Mouse (Mus musculus) liver, embryonic 12.5 days (tissue): ENCODE data around the gene Spock2. TPM values are rescaled to one million over a fixed set of nuclear protein-coding genes. Genes with fewer than 3 reads are reported as not detected.
"Not testable (repeated sequence)": the region's sequence is repeated elsewhere in the genome, so short reads cannot be mapped to it uniquely, and the experiment has no call there.

Experiments used
- ATAC-seq: fragments of 200-750 bp; cut with Nextera tagmentation; 2 replicates; pipeline ENCODE4 v1.8.0; 2017; ENCODE audit warnings: moderate number of reproducible peaks, mild to moderate bottlenecking, moderate library complexity
- H3K27ac ChIP-seq: fragments of 300-500 bp; sonication (generic); 2 replicates; pipeline ENCODE4 v1.5.1; 2016; ENCODE audit warnings: mild to moderate bottlenecking
- H3K27me3 ChIP-seq: fragments of 300-500 bp; sonication (generic); replicated peaks from 2 replicates; pipeline ENCODE4 v1.6.1; 2016; ENCODE audit warnings: mild to moderate bottlenecking, moderate library complexity
- H3K36me3 ChIP-seq: fragments of 300-500 bp; sonication (generic); 2 replicates; pipeline ENCODE4 v1.6.1; 2016; ENCODE audit warnings: mild to moderate bottlenecking, moderate library complexity
- H3K4me1 ChIP-seq: fragments of 300-500 bp; sonication (generic); 2 replicates; pipeline ENCODE4 v1.6.1; 2016
- H3K4me2 ChIP-seq: fragments of 300-500 bp; sonication (generic); 2 replicates; pipeline ENCODE4 v1.6.1; 2016; ENCODE audit warnings: mild to moderate bottlenecking, moderate library complexity
- H3K4me3 ChIP-seq: fragments of 300-500 bp; sonication (generic); 2 replicates; pipeline ENCODE4 v1.5.1; 2016; ENCODE audit warnings: mild to moderate bottlenecking, moderate library complexity
- H3K9ac ChIP-seq: fragments of 300-500 bp; sonication (generic); 2 replicates; pipeline ENCODE4 v1.6.1; 2016; ENCODE audit warnings: mild to moderate bottlenecking, moderate library complexity
- H3K9me3 ChIP-seq: fragments of 300-500 bp; sonication (generic); replicated peaks from 2 replicates; pipeline ENCODE4 v1.6.1; 2016; ENCODE audit warnings: mild to moderate bottlenecking, moderate library complexity
- WGBS: fragments of 180-500 bp; shearing (Covaris S2); methylation state at CpG from one replicate; pipeline ENCODE4 v1.1.7; 2016; ENCODE audit not compliant: insufficient replicate concordance; 5-methylcytosine and 5-hydroxymethylcytosine counted together
- polyA plus RNA-seq: library from polyadenylated mRNA; unstranded; fragments of >200 nt; fragmentation: Nextera tagmentation; extraction: Ambion mirVana; gene quantifications from 2 replicates; pipeline ENCODE4 v1.2.1, GENCODE M21; 2016

Spock2 gene
- polyA plus RNA-seq, 1 experiment from 2014 or later: 0.10 TPM

GRCm38 (mm10) chr10:60130504-60130903 is 24.5 kb downstream of the Spock2 start:
- no peaks in the 10 kb centered on the region for H3K9me3 ChIP-seq
- WGBS: 69% methylated on average over 4 of the region's 4 CpGs
- H3K27ac ChIP-seq: no peak overlapping the region
- H3K36me3 ChIP-seq: no peaks in the 10 kb centered on the region
- H3K27me3 ChIP-seq: peaks cover 32% of the 10 kb centered on the region
- no peak overlapping the region for H3K4me3 ChIP-seq
- H3K4me1 ChIP-seq: peaks cover 6% of the 10 kb centered on the region; the same call in 1 of the 2 replicates
- no peak overlapping the region for H3K9ac ChIP-seq
- no peak for ATAC-seq
- H3K4me2 ChIP-seq: no peak overlapping the region

- no peak overlapping the region for H3K27ac ChIP-seq
- ATAC-seq: no peak
- 36% methylated on average over 6 of the region's 6 CpGs for WGBS
Observed at GRCm38 (mm10) chr10:60133501-60133900, 27.5 kb downstream of the Spock2 start.

GRCm38 (mm10) chr10:60134201-60134600 is 28.2 kb downstream of the Spock2 start:
- Histone ChIP-seq H3K27me3 (peaks cover 24% of the 10 kb centered on the region), H3K4me3 (no peak overlapping the region), H3K9ac (no peak overlapping the region), H3K27ac (no peak overlapping the region), H3K9me3 (no peaks in the 10 kb centered on the region), H3K36me3 (no peaks in the 10 kb centered on the region), H3K4me1 (no peaks in the 10 kb centered on the region), H3K4me2 (no peak overlapping the region)
- WGBS: 43% methylated on average over 9 of the region's 9 CpGs
- ATAC-seq: no peak

More at GRCm38 (mm10) chr10:60133501-60133900, 27.5 kb downstream of the Spock2 start:
- no peak overlapping the region for H3K4me3 ChIP-seq
- H3K36me3 ChIP-seq: no peaks in the 10 kb centered on the region
- no peaks in the 10 kb centered on the region for H3K9me3 ChIP-seq
- H3K4me1 ChIP-seq: no peaks in the 10 kb centered on the region
- H3K9ac ChIP-seq: no peak overlapping the region
- no peak overlapping the region for H3K4me2 ChIP-seq
- peaks cover 24% of the 10 kb centered on the region for H3K27me3 ChIP-seq

GRCm38 (mm10) chr10:60136010-60136409 is 30.0 kb downstream of the Spock2 start:
- H3K27me3 ChIP-seq: peaks cover 24% of the 10 kb centered on the region
- H3K36me3 ChIP-seq, H3K9ac ChIP-seq, H3K4me3 ChIP-seq, H3K9me3 ChIP-seq, H3K27ac ChIP-seq, H3K4me2 ChIP-seq, H3K4me1 ChIP-seq, ATAC-seq: not testable (repeated sequence)
- WGBS: 43% methylated on average over 1 of the region's 1 CpGs

GRCm38 (mm10) chr10:60136935-60137334 is 30.9 kb downstream of the Spock2 start:
- Histone ChIP-seq H3K27me3 (peaks cover 24% of the 10 kb centered on the region), H3K9ac (no peak overlapping the region), H3K9me3 (no peaks in the 10 kb centered on the region; the same call in 1 of the 2 replicates), H3K4me2 (no peak overlapping the region), H3K4me3 (no peak overlapping the region), H3K4me1 (no peaks in the 10 kb centered on the region), H3K27ac (no peak overlapping the region), H3K36me3 (no peaks in the 10 kb centered on the region)
- 66% methylated on average over 7 of the region's 7 CpGs for WGBS
- ATAC-seq: no peak

GRCm38 (mm10) chr10:60138680-60139079 is 32.7 kb downstream of the Spock2 start:
- Histone ChIP-seq H3K27me3 (peaks cover 10% of the 10 kb centered on the region), H3K4me1 (no peaks in the 10 kb centered on the region), H3K27ac (no peak overlapping the region), H3K9me3 (no peaks in the 10 kb centered on the region; the same call in 1 of the 2 replicates), H3K4me2 (no peak overlapping the region), H3K4me3 (no peak overlapping the region), H3K36me3 (no peaks in the 10 kb centered on the region), H3K9ac (no peak overlapping the region)
- 73% methylated on average over 5 of the region's 5 CpGs for WGBS
- ATAC-seq: no peak

- no peaks in the 10 kb centered on the region; the same call in 1 of the 2 replicates for H3K9me3 ChIP-seq
- ATAC-seq: no peak
- H3K4me3 ChIP-seq: no peak overlapping the region
- no peaks in the 10 kb centered on the region for H3K27me3 ChIP-seq
- H3K4me1 ChIP-seq: no peaks in the 10 kb centered on the region
- H3K9ac ChIP-seq: no peak overlapping the region
- no peak overlapping the region for H3K4me2 ChIP-seq
- H3K27ac ChIP-seq: no peak overlapping the region
- H3K36me3 ChIP-seq: no peaks in the 10 kb centered on the region
- 71% methylated on average over 4 of the region's 4 CpGs for WGBS
Observed at GRCm38 (mm10) chr10:60140751-60141150, 34.7 kb downstream of the Spock2 start.

GRCm38 (mm10) chr10:60141656-60142160 is 35.7 kb downstream of the Spock2 start:
- Histone ChIP-seq H3K36me3 (no peaks in the 10 kb centered on the region), H3K4me2 (no peak overlapping the region), H3K9me3 (no peaks in the 10 kb centered on the region; the same call in 1 of the 2 replicates), H3K9ac (no peak overlapping the region), H3K4me1 (no peaks in the 10 kb centered on the region), H3K27me3 (no peaks in the 10 kb centered on the region), H3K4me3 (no peak overlapping the region), H3K27ac (no peak overlapping the region)
- 56% methylated on average over 3 of the region's 3 CpGs for WGBS
- ATAC-seq: no peak

- ATAC-seq, H3K4me1 ChIP-seq, H3K9me3 ChIP-seq, H3K9ac ChIP-seq, H3K27ac ChIP-seq, H3K4me2 ChIP-seq, H3K4me3 ChIP-seq, H3K36me3 ChIP-seq, H3K27me3 ChIP-seq: not testable (repeated sequence)
- 53% methylated on average over 10 of the region's 10 CpGs for WGBS
Observed at GRCm38 (mm10) chr10:60147510-60148047, 41.6 kb downstream of the Spock2 start.

GRCm38 (mm10) chr10:60148087-60148486 is 42.1 kb downstream of the Spock2 start:
- peak; percentile 51; the same call in 1 of the 2 replicates for ATAC-seq
- H3K36me3 ChIP-seq: no peaks in the 10 kb centered on the region
- no peak overlapping the region for H3K4me2 ChIP-seq
- no peaks in the 10 kb centered on the region for H3K27me3 ChIP-seq
- H3K4me3 ChIP-seq: no peak overlapping the region
- H3K4me1 ChIP-seq: no peaks in the 10 kb centered on the region
- H3K9me3 ChIP-seq: no peaks in the 10 kb centered on the region
- WGBS: 4% methylated on average over 5 of the region's 5 CpGs
- no peak overlapping the region for H3K27ac ChIP-seq
- no peak overlapping the region for H3K9ac ChIP-seq

GRCm38 (mm10) chr10:60151107-60151663 is 45.2 kb downstream of the Spock2 start:
- H3K4me2 ChIP-seq: no peak overlapping the region
- peaks cover 3% of the 10 kb centered on the region; the same call in 1 of the 2 replicates for H3K27me3 ChIP-seq
- no peaks in the 10 kb centered on the region for H3K9me3 ChIP-seq
- no peak for ATAC-seq
- WGBS: 47% methylated on average over 6 of the region's 6 CpGs
- no peaks in the 10 kb centered on the region for H3K36me3 ChIP-seq
- H3K4me1 ChIP-seq: no peaks in the 10 kb centered on the region
- no peak overlapping the region for H3K27ac ChIP-seq
- H3K9ac ChIP-seq: no peak overlapping the region
- H3K4me3 ChIP-seq: no peak overlapping the region

- Histone ChIP-seq H3K27me3 (peaks cover 3% of the 10 kb centered on the region; the same call in 1 of the 2 replicates), H3K36me3 (no peaks in the 10 kb centered on the region), H3K4me1 (no peaks in the 10 kb centered on the region), H3K27ac (no peak overlapping the region), H3K4me3 (no peak overlapping the region), H3K9me3 (no peaks in the 10 kb centered on the region), H3K9ac (no peak overlapping the region), H3K4me2 (no peak overlapping the region)
- no peak for ATAC-seq
Observed at GRCm38 (mm10) chr10:60156016-60156415, 50.0 kb downstream of the Spock2 start.
